Mouse (Mus musculus) neural tube, embryonic 12.5 days (tissue): ENCODE results near the gene Tigd3. TPM values are rescaled to one million over a fixed set of nuclear protein-coding genes. Genes with fewer than 3 reads are reported as not detected.
A peak's percentile ranks its signal among the peaks of the same experiment; 100 is the strongest.
"Not testable (repeated sequence)": the region's sequence is repeated elsewhere in the genome, so short reads cannot be mapped to it uniquely, and the experiment has no call there.

Experiments
- ATAC-seq: fragments of 200-750 bp; cut with Nextera tagmentation; 2 replicates; pipeline ENCODE4 v1.8.0; 2017; ENCODE audit warnings: low read depth, mild to moderate bottlenecking, moderate TSS enrichment, moderate library complexity; ENCODE audit not compliant: low FRiP score
- H3K27ac ChIP-seq: fragments of 300-500 bp; sonication (generic); 2 replicates; pipeline ENCODE4 v1.5.1; 2016
- H3K27me3 ChIP-seq: fragments of 300-500 bp; sonication (generic); replicated peaks from 2 replicates; pipeline ENCODE4 v1.6.1; 2016; ENCODE audit warnings: mild to moderate bottlenecking
- H3K36me3 ChIP-seq: fragments of 300-500 bp; sonication (generic); 2 replicates; pipeline ENCODE4 v1.6.1; 2016; ENCODE audit warnings: mild to moderate bottlenecking
- H3K4me1 ChIP-seq: fragments of 300-500 bp; sonication (generic); 2 replicates; pipeline ENCODE4 v1.6.1; 2016
- H3K4me2 ChIP-seq: fragments of 300-500 bp; sonication (generic); replicated peaks from 2 replicates; pipeline ENCODE4 v1.6.1; 2016; ENCODE audit warnings: mild to moderate bottlenecking
- H3K4me3 ChIP-seq: fragments of 300-500 bp; sonication (generic); 2 replicates; pipeline ENCODE4 v1.5.1; 2016
- H3K9ac ChIP-seq: fragments of 300-500 bp; sonication (generic); 2 replicates; pipeline ENCODE4 v1.6.1; 2016; ENCODE audit warnings: mild to moderate bottlenecking
- H3K9me3 ChIP-seq: fragments of 300-500 bp; sonication (generic); 2 replicates; pipeline ENCODE4 v1.6.1; 2016; ENCODE audit warnings: mild to moderate bottlenecking
- WGBS: fragments of 180-500 bp; shearing (Covaris S2); methylation state at CpG from one replicate; pipeline ENCODE4 v1.1.7; 2016; 5-methylcytosine and 5-hydroxymethylcytosine counted together
- polyA plus RNA-seq: library from polyadenylated mRNA; unstranded; fragments of >200 nt; fragmentation: Nextera tagmentation; extraction: Ambion mirVana; gene quantifications from 2 replicates; pipeline ENCODE4 v1.2.1, GENCODE M21; 2016

Gene Tigd3
- polyA plus RNA-seq, 1 experiment from 2014 or later = 10.5 TPM

- Histone ChIP-seq H3K9me3 (no peaks in the 10 kb centered on the region), H3K27me3 (no peaks in the 10 kb centered on the region), H3K9ac (no peak overlapping the region), H3K27ac (no peak overlapping the region), H3K4me3 (no peak overlapping the region), H3K4me2 (no peak overlapping the region), H3K36me3 (peaks cover 10% of the 10 kb centered on the region; the same call in 1 of the 2 replicates), H3K4me1 (no peaks in the 10 kb centered on the region)
- WGBS = 84% methylated on average over 3 of the region's 3 CpGs
- ATAC-seq = no peak
Observed at GRCm38 (mm10) chr19:5887234-5887815, 6.6 kb downstream of the Tigd3 start.

DNA sequence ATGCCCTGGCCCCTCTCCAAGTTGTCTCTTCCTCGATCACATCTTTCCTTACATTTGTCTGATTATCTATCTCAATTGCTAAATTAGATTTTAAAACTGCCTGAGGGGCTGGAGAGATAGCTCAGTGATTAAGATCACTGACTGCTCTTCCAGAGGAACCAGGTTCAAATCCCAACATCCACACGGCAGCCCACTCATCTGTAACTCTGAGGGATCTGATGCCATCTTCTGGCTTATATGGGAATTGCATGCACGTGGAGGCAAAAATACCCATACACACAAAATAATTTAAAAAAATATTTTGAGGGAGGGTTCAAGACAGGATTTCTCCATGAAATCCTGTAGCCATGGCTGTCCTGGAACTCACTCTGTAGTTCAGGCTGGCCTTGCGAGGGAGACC, 8.1 kb downstream of the Tigd3 start:
- Histone ChIP-seq H3K4me2 (no peak overlapping the region), H3K4me1 (no peaks in the 10 kb centered on the region), H3K9ac (no peak overlapping the region), H3K36me3 (no peaks in the 10 kb centered on the region), H3K27me3 (no peaks in the 10 kb centered on the region), H3K9me3 (no peaks in the 10 kb centered on the region), H3K4me3 (no peak overlapping the region), H3K27ac (no peak overlapping the region)
- ATAC-seq = no peak
- 64% methylated on average over 4 of the region's 4 CpGs for WGBS

- H3K4me1 ChIP-seq = no peaks in the 10 kb centered on the region
- ATAC-seq = no peak
- WGBS = 45% methylated on average over 1 of the region's 1 CpGs
- H3K36me3 ChIP-seq = no peaks in the 10 kb centered on the region
- no peak overlapping the region for H3K27ac ChIP-seq
- no peaks in the 10 kb centered on the region for H3K9me3 ChIP-seq
- H3K4me3 ChIP-seq = no peak overlapping the region
- H3K9ac ChIP-seq = no peak overlapping the region
- H3K4me2 ChIP-seq = no peak overlapping the region
- no peaks in the 10 kb centered on the region for H3K27me3 ChIP-seq
Observed at GRCm38 (mm10) chr19:5883935-5884334, 10.0 kb downstream of the Tigd3 start.

GRCm38 (mm10) chr19:5882079-5882478, 11.9 kb downstream of the Tigd3 start:
- not testable (repeated sequence) for H3K27me3 ChIP-seq

DNA sequence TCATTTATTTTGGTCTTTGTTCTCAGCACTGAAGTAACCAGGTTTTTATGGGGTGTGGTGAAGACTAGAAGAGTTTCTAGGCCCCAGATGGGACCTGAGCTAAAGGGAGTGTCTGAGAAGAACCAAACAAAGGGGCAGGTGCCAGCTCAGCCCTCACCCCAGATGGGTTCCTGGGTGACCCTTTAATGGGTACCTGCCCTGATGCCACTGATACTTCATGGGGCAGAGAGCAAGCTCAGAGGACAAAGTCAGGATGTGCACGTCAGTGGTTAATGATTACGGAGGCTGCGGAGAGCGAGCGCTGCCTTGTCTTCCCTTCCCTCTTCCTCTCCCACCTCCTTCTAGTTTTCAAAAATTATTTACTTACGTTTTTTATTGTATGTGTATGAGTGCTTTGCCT, 12.8 kb downstream of the Tigd3 start:
- H3K4me3 ChIP-seq = no peak overlapping the region
- no peaks in the 10 kb centered on the region for H3K4me1 ChIP-seq
- H3K4me2 ChIP-seq = no peak overlapping the region
- H3K36me3 ChIP-seq = no peaks in the 10 kb centered on the region
- no peaks in the 10 kb centered on the region for H3K9me3 ChIP-seq
- H3K27me3 ChIP-seq = no peaks in the 10 kb centered on the region
- H3K9ac ChIP-seq = no peak overlapping the region
- 95% methylated on average over 6 of the region's 6 CpGs for WGBS
- no peak for ATAC-seq
- H3K27ac ChIP-seq = no peak overlapping the region

More at GRCm38 (mm10) chr19:5882079-5882478, 11.9 kb downstream of the Tigd3 start:
- not testable (repeated sequence) for H3K36me3 ChIP-seq, H3K4me3 ChIP-seq, H3K4me2 ChIP-seq, H3K27ac ChIP-seq, H3K9me3 ChIP-seq, ATAC-seq, H3K4me1 ChIP-seq, H3K9ac ChIP-seq
- 89% methylated on average over 5 of the region's 5 CpGs for WGBS

GRCm38 (mm10) chr19:5879735-5880134, 14.2 kb downstream of the Tigd3 start:
- WGBS = 91% methylated on average over 7 of the region's 7 CpGs
- ATAC-seq = no peak
- no peaks in the 10 kb centered on the region for H3K27me3 ChIP-seq

GRCm38 (mm10) chr19:5878916-5879315, 15.0 kb downstream of the Tigd3 start:
- Histone ChIP-seq H3K27me3 (no peaks in the 10 kb centered on the region), H3K36me3 (no peaks in the 10 kb centered on the region), H3K9me3 (no peaks in the 10 kb centered on the region), H3K4me3 (no peak overlapping the region), H3K4me1 (peaks cover 10% of the 10 kb centered on the region), H3K4me2 (no peak overlapping the region), H3K9ac (0 out of 2 replicates have a peak overlapping the region, but pooled peaks have one; percentile 18), H3K27ac (no peak overlapping the region)
- ATAC-seq = no peak
- WGBS = 82% methylated on average over 3 of the region's 3 CpGs

More at GRCm38 (mm10) chr19:5879735-5880134, 14.2 kb downstream of the Tigd3 start:
- Histone ChIP-seq H3K4me2 (no peak overlapping the region), H3K27ac (no peak overlapping the region), H3K4me3 (no peak overlapping the region), H3K9me3 (no peaks in the 10 kb centered on the region), H3K4me1 (peaks cover 3% of the 10 kb centered on the region; the same call in 1 of the 2 replicates), H3K9ac (no peak overlapping the region), H3K36me3 (no peaks in the 10 kb centered on the region)

DNA sequence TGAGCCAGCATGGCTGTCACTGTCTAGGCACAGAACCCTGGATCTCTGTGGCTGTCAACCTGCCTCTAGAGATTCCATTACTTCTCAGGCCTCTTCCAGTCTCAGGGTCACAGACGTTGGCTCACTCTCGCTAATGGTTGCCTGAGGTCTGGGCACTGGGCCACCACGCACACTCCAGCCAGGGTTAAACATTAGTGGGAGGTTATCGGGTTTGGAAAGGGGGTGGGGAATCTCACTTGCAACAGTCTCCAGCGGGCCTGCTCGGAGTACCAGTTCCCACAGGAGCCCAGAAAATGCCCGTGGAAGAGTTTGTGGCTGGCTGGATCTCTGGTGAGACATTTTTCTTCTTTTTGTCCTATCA, 15.6 kb downstream of the Tigd3 start:
- no peaks in the 10 kb centered on the region for H3K9me3 ChIP-seq
- WGBS = 70% methylated on average over 7 of the region's 7 CpGs
- peak overlapping the region; percentile 7; the same call in 1 of the 2 replicates for H3K4me3 ChIP-seq
- H3K9ac ChIP-seq = peak overlapping the region; percentile 18; the same call in 1 of the 2 replicates
- no peaks in the 10 kb centered on the region for H3K27me3 ChIP-seq
- H3K36me3 ChIP-seq = no peaks in the 10 kb centered on the region
- no peak overlapping the region for H3K27ac ChIP-seq
- no peak for ATAC-seq
- peaks cover 12% of the 10 kb centered on the region for H3K4me1 ChIP-seq
- H3K4me2 ChIP-seq = 0 out of 2 replicates have a peak overlapping the region, but pooled peaks have one; percentile 12

- H3K4me2 ChIP-seq = 0 out of 2 replicates have a peak within 1 kb of the TSS, but pooled peaks have one; percentile 12
Observed at GRCm38 (mm10) chr19:5877618-5878361, 16.2 kb downstream of the Tigd3 start, which contains the start of gene Slc25a45. Slc25a45 (plus strand) TSS chr19:5877808.

GRCm38 (mm10) chr19:5874969-5875480, 18.9 kb downstream of the Tigd3 start, which contains the start of gene Frmd8:
Frmd8 (minus strand) TSS chr19:5875274.
- Histone ChIP-seq H3K27me3 (no peaks in the 10 kb centered on the region), H3K27ac (no peak within 1 kb of the TSS), H3K4me2 (peak within 1 kb of the TSS; percentile 85), H3K4me3 (peak within 1 kb of the TSS; percentile 80), H3K9ac (peak within 1 kb of the TSS; percentile 66), H3K9me3 (no peaks in the 10 kb centered on the region), H3K36me3 (peaks cover 13% of the 10 kb centered on the region; the same call in 1 of the 2 replicates), H3K4me1 (peaks cover 28% of the 10 kb centered on the region)
- under 1% methylated on average over 37 of the region's 37 CpGs for WGBS
- ATAC-seq = peak; percentile 86

More at GRCm38 (mm10) chr19:5877618-5878361, 16.2 kb downstream of the Tigd3 start, which contains the start of gene Slc25a45:
- ATAC-seq = peak; percentile 45
- Histone ChIP-seq H3K27me3 (no peaks in the 10 kb centered on the region), H3K4me3 (peak within 1 kb of the TSS; percentile 7; the same call in 1 of the 2 replicates), H3K9ac (peak within 1 kb of the TSS; percentile 18; the same call in 1 of the 2 replicates), H3K9me3 (no peaks in the 10 kb centered on the region), H3K36me3 (0 out of 2 replicates have a peak, but pooled peaks cover 5% of the 10 kb centered on the region), H3K4me1 (peaks cover 12% of the 10 kb centered on the region), H3K27ac (no peak within 1 kb of the TSS)
- WGBS = 46% methylated on average over 15 of the region's 15 CpGs

GRCm38 (mm10) chr19:5874391-5874968, 19.5 kb downstream of the Tigd3 start:
- no peaks in the 10 kb centered on the region for H3K27me3 ChIP-seq
- H3K27ac ChIP-seq = no peak overlapping the region
- H3K4me1 ChIP-seq = peaks cover 28% of the 10 kb centered on the region
- no peak for ATAC-seq
- peak overlapping the region; percentile 85 for H3K4me2 ChIP-seq
- peak overlapping the region; percentile 80 for H3K4me3 ChIP-seq
- H3K36me3 ChIP-seq = peaks cover 18% of the 10 kb centered on the region; the same call in 1 of the 2 replicates
- peak overlapping the region; percentile 66 for H3K9ac ChIP-seq
- 12% methylated on average over 13 of the region's 13 CpGs for WGBS
- no peaks in the 10 kb centered on the region for H3K9me3 ChIP-seq
